Mouse (Mus musculus) heart, embryonic 15.5 days (tissue): Measurements from ENCODE around the gene Trim44. TPM values are rescaled to one million over a fixed set of nuclear protein-coding genes. Genes with fewer than 3 reads are reported as not detected.
A peak's percentile ranks its signal among the peaks of the same experiment; 100 is the strongest.

Experiments
- ATAC-seq: fragments of 200-750 bp; cut with Nextera tagmentation; replicated peaks from 2 replicates; pipeline ENCODE4 v1.8.0; 2017; ENCODE audit warnings: low read depth, moderate TSS enrichment; ENCODE audit not compliant: insufficient number of reproducible peaks, insufficient read depth, low FRiP score
- H3K27ac ChIP-seq: fragments of 300-500 bp; sonication (generic); 2 replicates; pipeline ENCODE4 v1.5.1; 2015; ENCODE audit warnings: mild to moderate bottlenecking, inconsistent platforms
- H3K27me3 ChIP-seq: fragments of 300-500 bp; sonication (generic); 2 replicates; pipeline ENCODE4 v1.6.1; 2015; ENCODE audit warnings: inconsistent platforms
- H3K36me3 ChIP-seq: fragments of 300-500 bp; sonication (generic); 2 replicates; pipeline ENCODE4 v1.6.1; 2015; ENCODE audit warnings: mild to moderate bottlenecking, inconsistent platforms
- H3K4me1 ChIP-seq: fragments of 300-500 bp; sonication (generic); replicated peaks from 2 replicates; pipeline ENCODE4 v1.6.1; 2015; ENCODE audit warnings: inconsistent platforms
- H3K4me2 ChIP-seq: fragments of 300-500 bp; sonication (generic); 2 replicates; pipeline ENCODE4 v1.6.1; 2015; ENCODE audit warnings: inconsistent platforms, mild to moderate bottlenecking, moderate library complexity
- H3K4me3 ChIP-seq: fragments of 300-500 bp; sonication (generic); 2 replicates; pipeline ENCODE4 v1.5.1; 2015; ENCODE audit warnings: mild to moderate bottlenecking, inconsistent platforms
- H3K9ac ChIP-seq: fragments of 300-500 bp; sonication (generic); 2 replicates; pipeline ENCODE4 v1.6.1; 2015; ENCODE audit warnings: mild to moderate bottlenecking, inconsistent platforms
- H3K9me3 ChIP-seq: fragments of 300-500 bp; sonication (generic); replicated peaks from 2 replicates; pipeline ENCODE4 v1.6.1; 2016; ENCODE audit warnings: inconsistent platforms
- WGBS: fragments of 180-500 bp; shearing (Covaris S2); methylation state at CpG from one replicate; pipeline ENCODE4 v1.1.7; 2015; ENCODE audit warnings: mixed read lengths; 5-methylcytosine and 5-hydroxymethylcytosine counted together
- polyA plus RNA-seq: library from polyadenylated mRNA; unstranded; fragments of >200 nt; fragmentation: Nextera tagmentation; extraction: Ambion mirVana; gene quantifications from 2 replicates; pipeline ENCODE4 v1.2.1, GENCODE M21; 2015

Trim44 gene
- polyA plus RNA-seq, 1 experiment from 2014 or later: 22.5 TPM

GRCm38 (mm10) chr2:102403306-102403705 is 4.3 kb downstream of the Trim44 start:
- Histone ChIP-seq H3K27ac (no peak overlapping the region), H3K9ac (no peak overlapping the region), H3K27me3 (no peaks in the 10 kb centered on the region), H3K4me1 (peaks cover 29% of the 10 kb centered on the region), H3K36me3 (no peaks in the 10 kb centered on the region), H3K4me2 (no peak overlapping the region), H3K4me3 (no peak overlapping the region), H3K9me3 (no peaks in the 10 kb centered on the region)
- WGBS: 77% methylated on average over 4 of the region's 4 CpGs
- no peak for ATAC-seq

DNA sequence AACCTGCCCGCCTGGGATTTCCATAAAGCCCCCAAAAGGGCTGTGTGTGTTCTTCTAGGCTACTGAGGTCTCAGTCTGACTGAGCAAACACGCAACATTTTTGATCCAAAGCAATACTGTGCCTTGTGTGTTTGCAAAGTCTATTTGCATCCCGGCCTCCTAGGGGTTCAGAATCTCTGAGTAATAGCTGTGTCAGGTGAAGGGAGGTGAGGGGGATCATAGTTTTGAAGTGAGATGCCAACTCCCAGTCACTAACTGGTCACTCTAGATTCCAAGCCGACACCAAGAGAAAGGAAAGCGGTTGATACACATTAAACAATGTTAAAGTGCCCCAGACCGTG is 6.3 kb downstream of the Trim44 start:
- peak overlapping the region; percentile 94 for H3K27ac ChIP-seq
- H3K4me1 ChIP-seq: peaks cover 22% of the 10 kb centered on the region
- H3K9ac ChIP-seq: peak overlapping the region; percentile 90
- no peaks in the 10 kb centered on the region for H3K36me3 ChIP-seq
- no peak for ATAC-seq
- H3K4me3 ChIP-seq: peak overlapping the region; percentile 84
- H3K9me3 ChIP-seq: no peaks in the 10 kb centered on the region
- H3K27me3 ChIP-seq: no peaks in the 10 kb centered on the region
- 20% methylated on average over 6 of the region's 6 CpGs for WGBS
- H3K4me2 ChIP-seq: peak overlapping the region; percentile 95

- Histone ChIP-seq H3K4me3 (peak overlapping the region; percentile 84), H3K4me1 (peaks cover 20% of the 10 kb centered on the region), H3K4me2 (peak overlapping the region; percentile 95), H3K27ac (peak overlapping the region; percentile 94), H3K27me3 (no peaks in the 10 kb centered on the region), H3K9ac (peak overlapping the region; percentile 90), H3K9me3 (no peaks in the 10 kb centered on the region), H3K36me3 (no peaks in the 10 kb centered on the region)
- ATAC-seq: peak; percentile 92
- under 1% methylated on average over 77 of the region's 94 CpGs for WGBS
Measured at GRCm38 (mm10) chr2:102400605-102401351, 6.8 kb downstream of the Trim44 start.

DNA sequence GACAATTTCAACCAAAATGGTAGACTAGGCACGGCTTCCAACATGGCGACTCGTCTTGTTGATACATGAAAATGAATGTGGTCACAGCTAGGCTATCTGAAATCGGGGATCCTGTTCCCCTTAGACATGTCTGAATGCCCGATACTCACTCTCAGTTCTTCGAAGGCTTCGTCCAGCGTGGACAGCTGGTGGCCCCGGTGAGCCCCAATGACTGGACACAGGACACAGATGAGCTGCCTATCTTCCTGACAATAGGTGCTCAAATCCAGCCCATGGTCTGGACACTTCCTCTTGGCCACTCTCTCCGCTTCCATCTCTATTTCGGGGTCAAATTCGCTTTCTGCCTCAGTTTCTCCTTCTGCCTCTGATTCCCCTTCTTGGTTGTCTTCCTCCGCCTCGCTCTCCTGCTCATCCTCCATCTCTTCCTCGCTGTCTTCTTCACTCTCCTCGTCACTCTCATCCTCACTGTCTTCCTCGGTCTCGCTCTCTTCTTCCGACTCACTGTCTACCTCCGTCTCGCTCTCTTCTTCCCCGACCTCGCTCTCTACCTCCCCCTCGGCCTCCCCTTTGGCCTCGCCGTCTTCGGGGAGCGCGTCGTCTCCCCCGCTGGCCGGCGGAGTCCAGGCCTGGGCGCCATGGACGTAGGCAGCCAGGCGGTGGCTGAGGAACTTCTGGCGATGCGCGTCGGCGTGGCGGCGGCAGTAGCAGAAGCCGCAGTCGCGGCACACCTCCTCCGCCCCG is 7.6 kb downstream of the Trim44 start:
- no peak for ATAC-seq
- 35% methylated on average over 48 of the region's 48 CpGs for WGBS

GRCm38 (mm10) chr2:102396493-102396892 is 11.1 kb downstream of the Trim44 start:
- no peaks in the 10 kb centered on the region for H3K36me3 ChIP-seq
- no peaks in the 10 kb centered on the region for H3K27me3 ChIP-seq
- no peak overlapping the region for H3K9ac ChIP-seq
- H3K4me3 ChIP-seq: no peak overlapping the region
- no peak overlapping the region for H3K27ac ChIP-seq
- no peak for ATAC-seq
- H3K4me1 ChIP-seq: peaks cover 20% of the 10 kb centered on the region
- WGBS: 23% methylated on average over 1 of the region's 1 CpGs
- H3K4me2 ChIP-seq: no peak overlapping the region
- no peaks in the 10 kb centered on the region for H3K9me3 ChIP-seq

More for the DNA sequence above, 7.6 kb downstream of the Trim44 start:
- peak overlapping the region; percentile 84 for H3K4me3 ChIP-seq
- peak overlapping the region; percentile 90 for H3K9ac ChIP-seq
- H3K4me1 ChIP-seq: peaks cover 20% of the 10 kb centered on the region
- peak overlapping the region; percentile 94 for H3K27ac ChIP-seq
- no peaks in the 10 kb centered on the region for H3K9me3 ChIP-seq
- H3K4me2 ChIP-seq: peak overlapping the region; percentile 95
- H3K27me3 ChIP-seq: no peaks in the 10 kb centered on the region
- H3K36me3 ChIP-seq: no peaks in the 10 kb centered on the region

DNA sequence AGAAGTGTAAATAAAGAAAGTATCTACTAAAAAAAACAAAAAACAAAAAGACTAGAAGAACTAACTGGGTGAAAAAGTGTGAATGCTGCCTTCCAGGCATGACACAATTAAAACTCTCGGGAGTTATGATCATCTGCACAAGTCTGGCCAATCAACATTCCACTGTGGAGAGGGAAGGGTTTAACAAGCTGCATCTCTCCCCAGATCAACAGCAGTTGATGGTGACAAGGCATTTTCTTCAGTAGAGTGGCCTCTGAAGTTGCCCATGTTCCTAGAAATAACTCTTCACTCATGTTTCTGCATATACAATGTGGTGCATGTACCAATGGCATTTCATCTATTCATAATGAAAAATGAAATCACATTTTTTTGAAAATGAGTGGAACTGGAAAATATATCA is 14.2 kb downstream of the Trim44 start:
- WGBS: 68% methylated on average over 1 of the region's 1 CpGs
- no peaks in the 10 kb centered on the region for H3K27me3 ChIP-seq
- no peak for ATAC-seq
- H3K4me1 ChIP-seq: peaks cover 6% of the 10 kb centered on the region
- H3K9ac ChIP-seq: no peak overlapping the region
- no peak overlapping the region for H3K4me3 ChIP-seq
- H3K27ac ChIP-seq: no peak overlapping the region
- H3K9me3 ChIP-seq: no peaks in the 10 kb centered on the region
- no peak overlapping the region for H3K4me2 ChIP-seq
- no peaks in the 10 kb centered on the region for H3K36me3 ChIP-seq

DNA sequence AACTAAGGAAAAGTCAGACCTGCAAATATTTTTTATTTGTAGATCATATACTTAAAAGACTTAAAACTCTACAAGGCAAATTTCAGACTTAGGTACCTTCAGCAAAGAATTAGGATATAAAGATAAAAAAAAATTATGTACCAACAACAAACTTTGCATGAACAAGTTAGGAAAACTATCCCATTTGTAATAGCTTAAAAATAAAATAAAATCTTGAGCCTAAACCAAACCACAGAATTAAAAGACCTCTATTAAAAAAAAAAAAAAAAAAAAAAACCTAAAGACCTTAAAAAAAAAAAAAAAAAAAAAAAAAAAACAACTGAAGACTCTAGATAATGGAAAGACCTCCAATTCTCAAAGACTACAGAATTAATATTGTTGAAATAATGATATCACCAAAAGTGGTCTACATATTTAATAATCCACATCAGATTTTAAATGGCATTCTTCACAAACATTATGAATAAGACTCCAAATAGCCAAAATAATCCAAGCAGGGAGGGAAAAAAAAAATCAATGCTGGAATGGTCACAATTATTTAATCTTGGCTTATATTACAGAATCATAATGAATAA is 22.2 kb downstream of the Trim44 start:
- Histone ChIP-seq H3K4me1 (peaks cover 25% of the 10 kb centered on the region), H3K4me2 (no peak overlapping the region), H3K9me3 (no peaks in the 10 kb centered on the region), H3K27ac (no peak overlapping the region), H3K9ac (no peak overlapping the region), H3K27me3 (no peaks in the 10 kb centered on the region), H3K36me3 (peaks cover 3% of the 10 kb centered on the region; the same call in 1 of the 2 replicates), H3K4me3 (no peak overlapping the region)
- ATAC-seq: no peak

- Histone ChIP-seq H3K27ac (peak overlapping the region; percentile 26; the same call in 1 of the 2 replicates), H3K27me3 (no peaks in the 10 kb centered on the region), H3K9me3 (no peaks in the 10 kb centered on the region), H3K4me2 (no peak overlapping the region), H3K4me3 (no peak overlapping the region), H3K4me1 (peaks cover 27% of the 10 kb centered on the region), H3K9ac (no peak overlapping the region), H3K36me3 (peaks cover 3% of the 10 kb centered on the region; the same call in 1 of the 2 replicates)
- ATAC-seq: no peak
- WGBS: 41% methylated on average over 1 of the region's 1 CpGs
Measured at GRCm38 (mm10) chr2:102384496-102384895, 23.1 kb downstream of the Trim44 start.

DNA sequence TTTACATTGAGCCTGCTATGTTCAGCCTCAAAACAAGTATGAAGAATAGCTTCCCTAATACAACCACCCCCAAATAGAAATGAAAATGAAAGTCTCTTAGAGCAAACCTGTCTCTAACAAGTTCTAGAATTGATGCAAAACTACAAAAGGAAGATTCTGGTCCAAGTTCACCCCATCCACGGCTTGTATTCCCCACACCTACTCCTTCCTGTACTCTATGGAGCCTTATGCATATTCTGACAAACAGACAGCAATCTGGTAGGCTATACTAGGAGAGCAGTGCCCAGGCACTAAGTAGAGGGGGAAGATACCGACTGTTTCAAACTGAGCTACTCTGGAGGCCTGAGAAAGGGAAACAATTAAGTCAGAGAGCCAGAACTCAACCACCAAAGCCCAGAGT is 23.6 kb downstream of the Trim44 start:
- WGBS: 39% methylated on average over 2 of the region's 2 CpGs
- H3K9me3 ChIP-seq: no peaks in the 10 kb centered on the region
- peak overlapping the region; percentile 26; the same call in 1 of the 2 replicates for H3K27ac ChIP-seq
- peaks cover 3% of the 10 kb centered on the region; the same call in 1 of the 2 replicates for H3K36me3 ChIP-seq
- H3K9ac ChIP-seq: no peak overlapping the region
- no peaks in the 10 kb centered on the region for H3K27me3 ChIP-seq
- no peak overlapping the region for H3K4me3 ChIP-seq
- no peak for ATAC-seq
- peaks cover 27% of the 10 kb centered on the region for H3K4me1 ChIP-seq
- no peak overlapping the region for H3K4me2 ChIP-seq

- no peak for ATAC-seq
- Histone ChIP-seq H3K27me3 (no peaks in the 10 kb centered on the region), H3K9me3 (no peaks in the 10 kb centered on the region), H3K9ac (no peak overlapping the region), H3K36me3 (peaks cover 3% of the 10 kb centered on the region; the same call in 1 of the 2 replicates), H3K4me1 (peaks cover 27% of the 10 kb centered on the region), H3K4me2 (no peak overlapping the region), H3K27ac (no peak overlapping the region), H3K4me3 (no peak overlapping the region)
- WGBS: 63% methylated on average over 3 of the region's 3 CpGs
Measured at GRCm38 (mm10) chr2:102383069-102383834, 24.4 kb downstream of the Trim44 start.

DNA sequence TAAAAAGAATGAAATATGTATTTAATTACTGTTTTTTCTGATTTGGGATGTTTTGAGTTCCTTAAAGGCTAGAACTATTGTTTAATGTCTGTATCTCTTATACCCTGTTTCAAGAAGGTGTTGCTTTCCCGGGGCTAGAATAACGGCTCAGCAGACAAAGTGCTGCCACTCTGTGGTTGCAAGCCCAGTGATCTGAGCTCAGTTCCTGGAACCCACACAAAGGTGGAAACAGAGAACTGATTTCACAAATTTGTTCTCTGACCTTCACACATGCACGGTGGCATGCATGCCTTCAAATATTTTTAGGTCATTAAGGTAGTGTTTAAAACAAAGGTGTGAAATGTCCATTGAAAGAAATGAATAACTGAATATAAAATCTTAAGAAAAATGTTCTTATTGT is 25.1 kb downstream of the Trim44 start:
- no peaks in the 10 kb centered on the region; the same call in 1 of the 2 replicates for H3K36me3 ChIP-seq
- no peak overlapping the region for H3K4me2 ChIP-seq
- H3K9me3 ChIP-seq: no peaks in the 10 kb centered on the region
- no peak for ATAC-seq
- peaks cover 27% of the 10 kb centered on the region for H3K4me1 ChIP-seq
- WGBS: 48% methylated on average over 3 of the region's 3 CpGs
- H3K27ac ChIP-seq: no peak overlapping the region
- no peaks in the 10 kb centered on the region for H3K27me3 ChIP-seq
- H3K4me3 ChIP-seq: no peak overlapping the region
- H3K9ac ChIP-seq: no peak overlapping the region
